Mouse (Mus musculus) sigmoid colon, adult 10 weeks (tissue): Measurements from ENCODE around the gene Lce1c. TPM values are rescaled to one million over a fixed set of nuclear protein-coding genes. Genes with fewer than 3 reads are reported as not detected.

Source experiments
- polyA plus RNA-seq: library from polyadenylated mRNA; stranded (reverse); fragments of 350-450 nt; fragmentation: Illumina TruSeq; extraction: RNeasy Lipid Tissue Mini Kit (QIAGEN cat#74804); gene quantifications from one replicate; pipeline ENCODE4 v1.2.3, GENCODE M21; 2014; ENCODE audit warnings: low read depth, low replicate concordance

Gene Lce1c
- polyA plus RNA-seq = not detected

GRCm38 (mm10) chr3:92678947-92679346 is at the start of gene Lce1c:
Lce1c (plus strand) TSS chr3:92679247.

GRCm38 (mm10) chr3:92648207-92648606 is 30.8 kb upstream of the Lce1c start, which contains the start of gene Lce1a1:
Lce1a1 (minus strand) TSS chr3:92648307.

GRCm38 (mm10) chr3:92656826-92657225 is 22.2 kb upstream of the Lce1c start, which contains the start of gene Lce1b:
Lce1b (minus strand) TSS chr3:92656926.

GRCm38 (mm10) chr3:92670215-92670614 is 8.8 kb upstream of the Lce1c start, which contains the start of gene Lce1a2:
Lce1a2 (minus strand) TSS chr3:92670315.

GRCm38 (mm10) chr3:92687110-92687509 is 8.1 kb downstream of the Lce1c start, which contains the start of gene Lce1d:
Lce1d (minus strand) TSS chr3:92687210.

GRCm38 (mm10) chr3:92708974-92709373 is 29.9 kb downstream of the Lce1c start, which contains the start of gene Lce1e:
Lce1e (minus strand) TSS chr3:92709074.

GRCm38 (mm10) chr3:92720250-92720649 is 41.2 kb downstream of the Lce1c start, which contains the start of gene Lce1f:
Lce1f (minus strand) TSS chr3:92720350.

Other genes starting within 250 kb of the Lce1c start
- gene Gm9774, start 249.8 kb upstream of the Lce1c start, polyA plus RNA-seq = 5.2 TPM
- gene Sprr2k, start 246.7 kb upstream of the Lce1c start, polyA plus RNA-seq = not detected
- gene Sprr1b, start 240.5 kb upstream of the Lce1c start, polyA plus RNA-seq = not detected
- not detected for gene Sprr3, start 220.5 kb upstream of the Lce1c start, polyA plus RNA-seq
- gene Sprr1a, start 193.4 kb upstream of the Lce1c start, polyA plus RNA-seq = 5.8 TPM
- not detected for gene Sprr4, start 178.8 kb upstream of the Lce1c start, polyA plus RNA-seq
- gene 2310046K23Rik, start 144.7 kb upstream of the Lce1c start, polyA plus RNA-seq = not detected
- not detected for gene Ivl, start 105.5 kb upstream of the Lce1c start, polyA plus RNA-seq
- gene Smcp, start 90.2 kb upstream of the Lce1c start, polyA plus RNA-seq = not detected
- not detected for gene 2210017I01Rik, start 71.8 kb upstream of the Lce1c start, polyA plus RNA-seq
- not detected for gene Lce6a, start 57.6 kb upstream of the Lce1c start, polyA plus RNA-seq
- not detected for gene Lce1a1, start 30.9 kb upstream of the Lce1c start, polyA plus RNA-seq
- gene Lce1b, start 22.3 kb upstream of the Lce1c start, polyA plus RNA-seq = not detected
- gene Lce1a2, start 8.9 kb upstream of the Lce1c start, polyA plus RNA-seq = not detected
- gene Lce1d, start 8.0 kb downstream of the Lce1c start, polyA plus RNA-seq = not detected
- gene Lce1e, start 29.8 kb downstream of the Lce1c start, polyA plus RNA-seq = not detected
- gene Lce1f, start 41.1 kb downstream of the Lce1c start, polyA plus RNA-seq = not detected
- gene Gm38119, start 59.8 kb downstream of the Lce1c start, polyA plus RNA-seq = not detected
- gene Lce1g, start 73.1 kb downstream of the Lce1c start, polyA plus RNA-seq = not detected
- not detected for gene Lce1h, start 85.8 kb downstream of the Lce1c start, polyA plus RNA-seq
- gene Lce1i, start 99.7 kb downstream of the Lce1c start, polyA plus RNA-seq = not detected
- gene Lce1j, start 111.3 kb downstream of the Lce1c start, polyA plus RNA-seq = not detected
- gene Lce1k, start 128.6 kb downstream of the Lce1c start, polyA plus RNA-seq = not detected
- gene Kprp, start 148.0 kb downstream of the Lce1c start, polyA plus RNA-seq = not detected
- not detected for gene Lce1l, start 172.0 kb downstream of the Lce1c start, polyA plus RNA-seq
- not detected for gene 2310050C09Rik, start 191.0 kb downstream of the Lce1c start, polyA plus RNA-seq
- not detected for gene Lce3a, start 247.0 kb downstream of the Lce1c start, polyA plus RNA-seq